Mouse (Mus musculus) CD4-positive helper T cell, adult 2 months (primary cell): ENCODE results near the gene Il9r.

Experiments used
- DNase-seq: peaks from one replicate; pipeline ENCODE4 v3.0.0-alpha.2; 2012; ENCODE audit warnings: low read depth, missing footprints, low spot score

The Il9r gene

GRCm38 (mm10) chr11:32200075-32200601, at the start of gene Il9r:
Gene Il9r (minus strand): TSS chr11:32200279.
- DNase-seq, result peak; percentile 70

- no peak for DNase-seq
Observed at GRCm38 (mm10) chr11:32248350-32248749, 48.3 kb upstream of the Il9r start.

GRCm38 (mm10) chr11:32247068-32247467, 47.0 kb upstream of the Il9r start:
- no peak for DNase-seq

GRCm38 (mm10) chr11:32245614-32246013, 45.5 kb upstream of the Il9r start:
- no peak for DNase-seq

GRCm38 (mm10) chr11:32244617-32245016, 44.5 kb upstream of the Il9r start:
- no peak for DNase-seq

GRCm38 (mm10) chr11:32244064-32244463, 44.0 kb upstream of the Il9r start:
- no peak for DNase-seq

GRCm38 (mm10) chr11:32243205-32243955, 43.3 kb upstream of the Il9r start:
- no peak for DNase-seq

GRCm38 (mm10) chr11:32242209-32242608, 42.1 kb upstream of the Il9r start:
- no peak for DNase-seq

GRCm38 (mm10) chr11:32241391-32241790, 41.3 kb upstream of the Il9r start:
- DNase-seq, result no peak

GRCm38 (mm10) chr11:32238093-32238860, 38.2 kb upstream of the Il9r start:
- DNase-seq, result peak; percentile 70

- DNase-seq, result no peak
Observed at GRCm38 (mm10) chr11:32237411-32237795, 37.3 kb upstream of the Il9r start.

- no peak for DNase-seq
Observed at GRCm38 (mm10) chr11:32236712-32237410, 36.8 kb upstream of the Il9r start.

- DNase-seq, result no peak
Observed at GRCm38 (mm10) chr11:32236132-32236531, 36.1 kb upstream of the Il9r start.

GRCm38 (mm10) chr11:32235646-32236045, 35.6 kb upstream of the Il9r start:
- DNase-seq, result no peak

GRCm38 (mm10) chr11:32234816-32235485, 34.9 kb upstream of the Il9r start:
- DNase-seq, result no peak

- no peak for DNase-seq
Observed at GRCm38 (mm10) chr11:32233895-32234294, 33.8 kb upstream of the Il9r start.

GRCm38 (mm10) chr11:32232848-32233247, 32.8 kb upstream of the Il9r start:
- no peak for DNase-seq

- DNase-seq, result no peak
Observed at GRCm38 (mm10) chr11:32231125-32231524, 31.0 kb upstream of the Il9r start.

GRCm38 (mm10) chr11:32230220-32230619, 30.1 kb upstream of the Il9r start:
- DNase-seq, result no peak

- no peak for DNase-seq
Observed at GRCm38 (mm10) chr11:32228292-32228845, 28.3 kb upstream of the Il9r start.

GRCm38 (mm10) chr11:32227555-32227954, 27.5 kb upstream of the Il9r start:
- no peak for DNase-seq
